Mouse (Mus musculus) left cerebral cortex, adult 11 months (tissue): ENCODE data around the gene Tigd3.

Source experiments
- DNase-seq: peaks from one replicate; pipeline ENCODE4 v3.0.0; 2022; ENCODE audit warnings: low spot score

The Tigd3 gene

DNA sequence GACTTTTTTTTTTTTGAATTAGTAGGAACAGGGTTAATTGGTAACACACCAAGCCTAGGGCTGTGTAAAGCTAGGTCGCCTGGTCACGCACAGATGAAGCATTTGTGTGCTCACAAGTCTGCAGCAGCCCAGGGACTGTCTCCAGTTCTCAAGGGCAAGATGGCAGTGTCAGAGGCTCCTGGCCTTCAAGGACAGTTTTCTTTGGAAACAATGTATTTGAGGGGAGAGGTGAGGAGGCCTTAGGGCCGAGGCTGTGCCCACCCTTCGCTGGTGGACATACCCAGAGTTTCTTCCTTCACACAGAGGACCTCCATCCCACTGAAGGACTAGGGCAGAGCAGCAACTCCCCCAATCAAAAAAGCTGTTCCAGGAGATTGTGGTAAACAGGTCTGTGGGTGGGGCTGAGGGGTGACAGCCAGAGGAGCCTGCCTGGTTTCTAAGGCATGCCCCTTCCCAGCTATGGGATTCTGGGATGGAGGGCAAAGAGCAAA is 46.6 kb downstream of the Tigd3 start:
- no peak for DNase-seq

DNA sequence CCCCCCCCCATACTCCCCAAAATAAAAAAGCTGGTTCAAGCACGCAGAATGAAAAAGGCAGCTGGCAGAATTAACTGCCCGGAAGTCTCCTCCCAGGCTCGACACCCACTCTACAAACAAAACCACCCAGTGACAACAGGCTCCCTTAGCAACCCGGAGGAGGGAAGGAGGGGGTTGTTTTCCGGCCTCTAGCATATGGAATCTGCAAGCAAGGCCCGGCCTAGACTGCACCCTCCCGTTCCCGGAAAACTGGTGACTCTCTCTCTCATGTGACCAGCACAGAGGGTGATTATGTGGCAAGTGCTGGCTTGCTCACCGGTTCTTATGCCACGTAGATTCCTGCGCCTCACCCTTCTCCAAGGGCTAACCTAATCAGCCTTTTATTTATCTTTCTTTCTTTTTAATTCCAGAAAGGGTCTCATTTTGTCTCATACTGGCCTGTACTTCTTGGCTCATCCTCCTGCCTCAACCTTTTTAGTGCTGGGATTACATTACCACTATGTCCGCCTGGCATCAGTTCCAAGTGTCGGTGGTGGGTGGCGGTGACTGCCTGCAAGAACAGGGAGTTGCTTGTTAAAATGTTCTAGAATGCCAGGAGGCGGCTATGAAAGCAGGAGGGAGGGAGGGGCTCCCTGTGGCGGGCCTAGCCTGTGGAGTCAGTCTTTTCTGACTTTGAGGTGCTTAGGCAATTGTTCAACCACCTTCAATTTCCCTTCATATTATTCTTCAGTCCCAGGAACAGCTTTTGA is 47.2 kb downstream of the Tigd3 start:
- peak; percentile 91 for DNase-seq

DNA sequence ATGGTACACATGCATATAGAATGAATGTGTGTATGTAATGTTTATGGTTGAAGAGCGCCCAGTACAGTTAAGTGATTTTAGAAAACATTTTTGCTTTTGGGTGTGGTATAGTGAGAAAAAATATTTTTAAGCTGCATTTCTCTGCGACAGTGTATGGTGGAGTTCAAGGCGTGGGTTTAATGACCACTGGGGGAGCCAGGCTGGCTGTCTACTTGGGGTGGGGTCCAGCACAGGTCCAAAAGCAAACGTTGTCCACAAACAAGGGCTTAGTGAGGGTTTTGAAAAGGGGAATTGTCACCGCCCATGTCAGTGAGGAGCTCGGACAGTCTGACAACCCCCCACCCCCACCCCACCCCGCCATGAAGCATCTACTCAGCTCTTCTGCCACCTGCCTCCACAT is 47.8 kb downstream of the Tigd3 start:
- no peak for DNase-seq

DNA sequence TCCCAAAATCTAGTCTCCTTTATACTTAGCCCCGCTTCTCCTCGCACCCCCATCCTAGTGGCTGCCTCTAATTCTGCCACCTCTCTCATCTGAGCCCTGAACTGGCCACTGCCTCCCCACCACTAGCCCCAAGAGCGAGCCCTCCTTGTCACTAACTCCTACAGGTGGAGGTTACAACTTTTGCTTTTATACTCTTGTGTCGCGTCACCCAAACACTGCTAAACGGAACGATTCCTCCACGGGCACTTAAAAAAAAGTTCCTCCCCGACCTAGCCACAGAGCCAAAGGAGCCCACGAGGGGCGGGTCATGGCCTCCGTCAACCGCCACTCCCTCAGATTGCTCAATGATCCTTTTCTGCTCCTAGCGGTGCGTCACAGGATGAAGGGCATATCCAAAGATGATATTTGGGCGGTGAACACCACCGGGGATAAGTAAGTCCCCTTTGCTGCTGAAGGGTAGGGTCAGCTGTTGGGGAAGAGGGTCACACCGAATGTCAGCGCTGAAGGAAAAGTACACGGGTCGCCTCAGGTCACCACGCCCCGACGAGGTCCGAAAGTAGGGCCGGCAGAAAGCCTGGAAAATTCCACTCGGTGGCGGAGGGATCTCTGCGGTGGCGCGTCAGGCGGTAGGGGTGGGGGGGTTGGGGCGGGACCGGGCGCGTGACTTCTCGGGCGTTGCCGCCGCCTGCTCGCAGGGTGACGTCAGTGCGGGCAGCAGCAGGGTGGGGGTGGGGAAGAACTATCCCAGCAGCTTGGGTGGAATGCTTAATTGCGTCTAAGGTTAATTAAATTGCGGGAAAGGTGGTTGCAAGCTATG is 48.4 kb downstream of the Tigd3 start:
- DNase-seq: peak; percentile 83

DNA sequence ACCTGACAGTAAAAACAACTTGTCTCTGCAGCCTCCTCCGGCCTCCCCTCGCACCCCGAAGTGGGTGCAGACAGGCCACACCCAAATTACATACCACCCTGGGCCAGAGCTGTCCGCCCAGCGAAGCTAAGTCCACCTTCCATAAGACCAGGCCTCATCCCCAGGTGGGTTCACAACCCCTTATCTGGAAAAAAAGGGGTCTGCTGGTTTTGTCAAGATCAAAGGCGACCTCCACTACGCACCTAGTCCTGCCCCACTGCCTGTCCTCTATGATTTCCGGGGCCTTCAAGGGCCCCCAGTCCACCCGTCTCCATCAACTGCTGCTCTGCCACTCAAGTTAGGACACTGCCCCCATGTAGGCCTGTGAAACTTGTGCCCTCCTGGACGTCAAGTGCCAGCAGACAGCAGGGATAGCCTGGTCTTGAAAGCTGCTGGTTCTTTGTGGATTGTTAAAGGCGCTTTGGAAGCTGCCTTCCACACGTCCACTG is 49.1 kb downstream of the Tigd3 start:
- no peak for DNase-seq

DNA sequence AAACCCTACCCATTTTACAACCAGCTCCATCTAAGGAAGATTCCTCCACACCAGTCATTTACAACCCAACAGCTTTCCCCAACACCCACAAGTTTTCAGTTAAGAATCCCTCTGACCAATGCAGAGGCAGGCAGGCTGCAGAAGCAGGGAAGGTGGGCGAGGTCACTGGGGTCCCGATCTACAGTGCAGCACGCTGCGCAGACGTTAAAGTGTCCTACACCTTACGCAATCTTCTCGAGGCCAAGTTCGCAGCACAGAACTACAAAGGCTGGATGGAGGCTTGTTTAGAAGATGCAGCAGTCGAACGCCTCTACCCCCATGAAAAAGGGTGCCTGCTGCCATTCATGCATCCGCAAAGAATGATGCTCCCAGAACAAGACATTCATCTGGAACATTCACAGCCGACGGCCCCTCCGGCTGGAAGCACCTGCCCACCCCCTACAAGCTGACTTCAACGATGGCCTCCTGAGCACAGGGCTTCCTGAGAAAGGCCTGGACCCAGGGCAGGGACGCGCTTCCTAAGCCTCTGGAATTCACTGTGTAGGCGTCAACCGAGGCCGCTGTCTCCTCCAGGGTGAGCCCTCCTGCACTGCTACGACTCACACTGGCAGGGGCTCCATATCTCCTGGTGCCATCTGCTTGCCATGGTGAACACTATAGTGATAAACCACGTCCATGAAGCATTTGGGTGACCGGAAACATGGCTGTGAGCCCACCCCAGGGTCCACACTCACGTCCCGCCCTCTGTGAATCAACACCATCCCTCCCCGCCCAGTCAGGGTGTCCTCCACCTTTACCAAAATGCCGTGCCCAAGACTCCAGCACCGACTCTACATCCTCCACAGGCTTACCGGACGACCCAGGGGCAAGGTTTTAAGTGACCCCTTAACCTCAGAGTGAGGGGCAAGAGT is 49.9 kb downstream of the Tigd3 start:
- no peak for DNase-seq

DNA sequence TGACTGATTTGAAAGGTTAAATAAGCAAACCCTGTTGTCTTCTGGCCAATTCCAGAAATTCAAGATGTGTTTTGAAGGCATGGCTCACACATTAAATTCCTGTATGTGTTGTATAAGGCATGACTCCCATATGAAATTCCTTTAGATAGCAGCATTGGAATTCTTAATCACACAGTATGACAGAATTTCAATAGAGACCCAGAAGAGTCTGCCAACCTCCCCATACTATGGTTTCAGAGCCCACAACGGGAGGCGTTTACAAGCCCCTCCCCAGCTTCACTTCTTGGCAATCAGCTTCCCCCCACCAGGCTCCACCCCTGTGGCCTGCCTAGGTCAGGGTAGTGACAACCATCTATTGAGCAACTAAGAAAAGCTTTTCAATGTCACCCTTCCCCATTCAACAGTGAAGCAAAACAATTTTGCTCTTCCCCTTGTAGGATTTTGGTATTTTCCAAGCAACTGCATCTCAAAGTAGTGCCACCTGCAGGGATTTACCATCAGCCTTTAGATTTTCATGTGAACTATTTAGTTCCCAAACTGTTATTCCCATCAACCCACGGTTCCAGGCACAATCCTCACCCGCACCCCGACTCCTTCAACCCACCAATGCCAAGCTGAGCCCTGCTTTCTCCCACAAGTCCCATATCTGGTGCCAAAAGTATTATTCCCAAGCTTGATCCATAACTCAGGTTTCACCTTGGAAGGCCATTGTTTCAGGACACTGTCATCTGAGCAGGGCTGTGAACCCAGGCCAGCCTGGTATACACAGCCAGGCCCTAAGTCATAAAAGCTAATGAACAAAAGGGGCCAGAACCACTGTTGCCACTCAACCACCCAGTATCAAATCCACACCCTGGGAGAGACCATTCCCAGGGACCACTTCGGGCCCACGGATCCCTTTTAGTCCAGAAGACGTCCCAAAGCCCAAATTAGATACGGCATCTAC is 50.9 kb downstream of the Tigd3 start:
- DNase-seq: no peak

DNA sequence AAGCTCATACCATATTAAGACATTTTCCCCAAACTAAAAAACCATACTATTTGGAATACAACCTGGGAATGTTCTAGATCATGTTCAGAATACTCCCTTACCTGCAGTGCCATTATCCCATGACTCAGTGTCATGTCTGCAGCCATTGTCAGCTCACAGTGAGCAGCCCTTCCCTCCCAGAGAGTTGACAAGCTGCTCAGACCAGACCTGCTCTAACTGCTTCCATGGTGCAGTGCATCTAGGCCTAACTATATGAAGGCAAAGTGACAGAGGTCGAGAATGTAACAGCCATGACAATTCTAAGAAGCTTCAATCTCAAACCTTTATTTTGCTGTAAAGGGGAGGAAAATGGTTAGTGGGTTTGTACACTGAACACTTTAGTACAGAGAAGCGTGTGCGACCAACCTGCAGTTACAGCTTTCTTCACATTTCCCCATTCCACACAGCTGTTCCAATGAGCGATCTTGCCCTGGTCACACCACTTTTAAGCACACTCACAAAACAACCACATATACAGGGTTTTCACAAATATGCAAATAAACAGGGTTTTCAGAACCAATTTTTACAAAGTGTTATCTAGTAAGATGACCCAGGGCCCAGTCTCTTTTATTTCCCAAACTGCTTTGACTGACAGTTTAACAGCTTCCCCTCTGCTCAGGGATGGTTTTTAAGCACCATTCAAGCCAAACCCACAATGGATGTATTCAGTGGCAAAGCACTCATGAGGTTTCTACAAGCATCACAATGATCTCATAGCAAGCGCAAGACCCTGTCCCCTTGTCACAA is 51.8 kb downstream of the Tigd3 start:
- no peak for DNase-seq

DNA sequence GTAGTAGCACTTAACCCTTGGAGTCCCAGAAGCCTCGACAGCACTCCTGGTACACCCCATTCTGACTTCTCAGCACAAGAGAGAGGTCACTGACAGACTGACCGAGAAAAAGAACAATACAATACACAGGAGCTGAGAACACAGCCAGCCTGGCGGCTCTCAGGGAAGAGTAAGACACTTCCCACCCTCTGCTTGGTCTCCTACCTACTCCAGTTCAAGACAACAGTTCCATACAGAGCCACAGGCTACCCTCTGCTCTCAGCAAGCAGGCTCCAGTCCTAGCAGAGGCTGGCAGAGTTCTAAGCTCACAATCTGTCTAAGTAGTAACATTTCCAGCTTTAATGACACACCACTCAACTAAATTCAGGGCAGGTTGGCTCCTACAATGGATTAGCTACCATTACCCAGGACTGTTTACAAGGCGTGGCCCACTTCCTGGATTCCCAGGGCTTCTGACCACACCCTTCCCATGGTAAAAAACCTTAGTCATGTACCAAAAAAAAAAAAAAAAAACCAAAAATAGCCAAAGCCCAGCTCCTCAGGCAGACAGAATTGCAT is 52.5 kb downstream of the Tigd3 start:
- no peak for DNase-seq
